Mouse (Mus musculus) kidney, adult 18-20 months (tissue): ENCODE results near the gene Rps3a1.
"Not testable (repeated sequence)": the region's sequence is repeated elsewhere in the genome, so short reads cannot be mapped to it uniquely, and the experiment has no call there.

Experiments
- DNase-seq: peaks from one replicate; pipeline ENCODE4 v3.0.0; 2021

Gene Rps3a1

DNA sequence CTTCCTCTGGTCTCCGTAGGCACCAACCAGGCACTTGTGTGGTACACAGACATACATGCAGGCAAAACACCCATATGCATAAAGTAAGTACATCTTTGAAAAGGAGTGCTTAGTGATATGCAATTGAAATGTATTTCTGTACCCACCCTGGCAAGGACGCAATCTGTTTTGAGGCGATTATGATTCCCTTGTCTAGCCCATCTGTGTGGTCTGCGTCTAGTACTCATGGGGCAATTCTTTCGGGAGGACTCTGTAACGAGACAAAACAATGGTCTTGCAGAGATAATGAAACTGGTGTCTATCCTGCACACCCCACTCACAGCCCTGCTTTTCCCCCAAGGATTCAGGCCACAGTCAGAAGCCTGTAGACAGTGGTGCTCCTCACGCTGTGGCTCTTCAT, 29.7 kb downstream of the Rps3a1 start:
- DNase-seq: no peak

DNA sequence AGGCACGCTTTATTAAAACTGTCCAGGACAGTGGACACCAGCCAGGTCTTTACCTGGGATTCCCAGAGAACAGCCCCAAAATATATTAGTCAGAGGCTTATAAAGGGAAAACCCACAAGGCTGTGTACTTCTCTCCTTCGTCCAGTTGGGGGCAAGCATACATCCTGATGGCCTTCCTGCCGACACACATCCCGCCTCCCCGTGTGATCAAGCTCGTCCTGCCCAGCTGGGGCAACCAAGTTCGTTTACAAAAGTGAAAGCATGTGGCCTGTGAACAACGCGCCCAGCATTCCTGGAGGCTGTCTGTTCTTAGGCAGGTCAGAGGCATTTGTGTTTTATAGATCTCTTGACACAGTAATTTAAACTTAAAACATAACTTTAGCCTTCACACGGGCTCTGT, 32.4 kb downstream of the Rps3a1 start:
- peak; percentile 35 for DNase-seq

GRCm38 (mm10) chr3:86109099-86109498, 33.4 kb downstream of the Rps3a1 start:
- no peak for DNase-seq

- DNase-seq: no peak
Measured at GRCm38 (mm10) chr3:86108576-86108975, 33.9 kb downstream of the Rps3a1 start.

GRCm38 (mm10) chr3:86107637-86108539, 34.6 kb downstream of the Rps3a1 start:
- no peak for DNase-seq

- DNase-seq: no peak
Measured at GRCm38 (mm10) chr3:86106086-86106632, 36.3 kb downstream of the Rps3a1 start.

DNA sequence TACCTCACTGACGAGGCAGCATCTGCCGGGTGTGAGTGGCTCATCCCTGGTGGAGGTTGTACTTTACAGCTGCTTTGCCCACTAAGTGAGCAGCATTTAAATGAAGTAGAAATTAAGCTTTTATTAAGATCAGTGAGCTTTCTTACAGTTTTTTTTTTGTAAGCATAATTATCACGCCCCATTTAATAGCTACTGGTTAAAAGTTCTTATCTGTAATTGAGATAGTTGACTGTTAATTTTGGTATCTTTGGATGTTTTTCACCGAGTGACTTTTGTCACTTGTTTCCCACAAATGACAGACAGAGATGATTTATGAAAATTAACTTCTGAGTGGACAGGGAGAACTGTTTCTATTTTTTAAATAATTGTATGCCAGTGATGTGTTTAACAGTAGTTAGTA, 37.6 kb downstream of the Rps3a1 start:
- DNase-seq: no peak

DNA sequence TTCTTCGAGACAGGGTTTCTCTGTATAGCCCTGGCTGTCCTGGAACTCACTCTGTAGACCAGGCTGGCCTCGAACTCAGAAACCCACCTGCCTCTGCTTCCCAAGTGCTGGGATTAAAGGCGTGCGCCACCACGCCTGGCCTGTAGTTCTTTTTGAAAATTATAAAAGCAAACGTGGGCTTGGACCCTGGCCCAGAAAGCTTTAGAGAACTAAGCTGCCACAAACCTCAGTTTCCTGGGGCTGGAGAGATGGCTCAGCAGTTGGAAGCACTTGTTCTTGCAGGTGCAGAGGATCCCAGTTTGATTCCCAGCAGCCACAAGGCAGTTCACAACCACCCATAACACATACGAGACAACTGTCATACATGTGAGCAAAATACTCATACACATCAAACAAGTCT, 38.1 kb downstream of the Rps3a1 start:
- DNase-seq: not testable (repeated sequence)

- no peak for DNase-seq
Measured at GRCm38 (mm10) chr3:86103449-86104291, 38.8 kb downstream of the Rps3a1 start.

DNA sequence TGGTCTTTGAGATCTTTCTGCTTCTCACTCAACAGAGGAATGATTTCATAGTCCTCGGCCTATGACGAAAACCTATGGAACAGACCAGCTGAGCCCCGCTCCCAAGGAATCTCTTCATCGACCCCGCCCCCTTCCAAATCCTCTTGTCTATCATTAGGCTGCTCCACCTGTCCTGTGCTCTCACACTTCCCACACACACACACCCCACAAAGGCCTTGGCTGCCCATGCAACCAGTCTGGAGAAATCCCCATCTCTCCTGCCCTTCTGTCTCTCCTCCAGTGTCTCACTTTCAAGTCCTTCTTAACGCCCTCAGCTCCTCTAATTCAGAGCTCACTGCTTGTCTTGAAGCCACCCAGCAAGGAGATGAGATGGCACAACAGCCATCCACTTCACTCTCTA, 40.5 kb downstream of the Rps3a1 start:
- no peak for DNase-seq

DNA sequence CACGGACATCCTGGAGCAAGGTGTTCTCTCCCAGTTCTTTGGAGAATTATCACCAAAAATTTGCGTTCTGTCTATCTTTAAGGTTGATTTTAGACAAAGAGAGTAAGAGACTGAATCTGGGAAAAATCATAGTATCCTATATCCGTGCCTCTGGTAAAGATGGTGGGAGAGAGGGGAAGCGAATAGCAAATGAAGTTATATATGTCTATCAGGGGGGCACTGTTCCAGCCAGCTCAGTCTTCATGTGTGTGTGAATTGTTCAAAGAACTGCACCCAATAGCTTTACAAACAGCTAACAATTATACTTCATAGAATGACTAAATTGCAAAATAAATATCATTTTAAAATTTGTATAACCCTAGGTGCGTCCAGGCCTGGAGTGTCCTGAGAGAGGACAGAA, 48.6 kb downstream of the Rps3a1 start:
- DNase-seq: no peak

- no peak for DNase-seq
Measured at GRCm38 (mm10) chr3:86093213-86093845, 49.2 kb downstream of the Rps3a1 start.
